Mouse (Mus musculus): ENCODE data around the gene Stxbp1. TPM values are rescaled to one million over a fixed set of nuclear protein-coding genes. Genes with fewer than 3 reads are reported as not detected.

The Stxbp1 gene
- polyA plus RNA-seq, 1 experiment from 2014 or later: 9.3 TPM

- 57% methylated on average over 4 of the region's 4 CpGs for WGBS
- TF ChIP-seq EP300 (optimal IDR thresholded peaks at IDR 0.05): no peak
- TF ChIP-seq CTCF (IDR thresholded peaks at IDR 0.05; ENCODE audit: low read depth): no peak
- H3K4me3 ChIP-seq (ENCODE audit: low read depth, low read length): no peak within 1 kb of the TSS
- H3K27me3 ChIP-seq (ENCODE audit: control insufficient read depth, insufficient read depth, low read length): no peaks in the 10 kb centered on the region
- H3K36me3 ChIP-seq (ENCODE audit: control insufficient read depth, insufficient read depth, low read length): no peaks in the 10 kb centered on the region
- no peaks in the 10 kb centered on the region for H3K4me1 ChIP-seq (replicated peaks; ENCODE audit: control insufficient read depth, insufficient read depth)
- H3K4me2 ChIP-seq (replicated peaks; ENCODE audit: low read depth): 0 out of 2 replicates have a peak within 1 kb of the TSS, but pooled peaks have one; percentile 5
- peak; percentile 51; the same call in 1 of the 2 replicates for ATAC-seq (ENCODE audit: low FRiP score, low TSS enrichment)
- no peak within 1 kb of the TSS for H3K9ac ChIP-seq (ENCODE audit: low read length)
- no peak for DNase-seq (ENCODE audit: low spot score)
- H3K9me3 ChIP-seq (ENCODE audit: control insufficient read depth, low read length): no peaks in the 10 kb centered on the region
- H3K27ac ChIP-seq (replicated peaks): no peak within 1 kb of the TSS
Observed at GRCm38 (mm10) chr2:32784048-32784681, 62.9 kb downstream of the Stxbp1 start, which contains the start of gene Cfap157. Gene Cfap157, minus strand, starts transcription at chr2:32784428.

DNA sequence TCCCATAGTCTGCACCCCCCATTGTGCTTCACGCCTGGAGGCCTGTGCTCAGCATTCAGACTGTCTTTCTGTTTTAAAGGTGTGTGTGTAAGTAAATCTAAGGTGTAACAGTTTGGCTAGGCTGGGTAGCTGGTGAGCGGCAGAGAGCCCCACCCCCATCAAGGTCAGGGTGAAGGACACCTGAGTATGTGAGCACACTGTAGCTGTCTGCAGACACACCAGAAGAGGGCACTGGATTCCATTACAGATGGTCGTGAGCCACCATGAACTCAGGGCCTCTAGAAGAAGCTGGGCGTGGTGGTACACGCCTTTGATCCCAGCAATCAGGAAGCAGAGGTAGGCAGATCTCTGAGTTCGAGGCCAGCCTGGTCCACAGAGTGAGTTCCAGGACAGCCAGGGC lies 65.3 kb downstream of the Stxbp1 start:
- ATAC-seq (ENCODE audit: low FRiP score, low TSS enrichment) (no peak), DNase-seq (ENCODE audit: low spot score) (no peak)
- Histone ChIP-seq H3K4me2 (replicated peaks; ENCODE audit: low read depth) (no peak overlapping the region), H3K36me3 (ENCODE audit: control insufficient read depth, insufficient read depth, low read length) (no peaks in the 10 kb centered on the region), H3K9ac (ENCODE audit: low read length) (no peak overlapping the region), H3K27me3 (ENCODE audit: control insufficient read depth, insufficient read depth, low read length) (no peaks in the 10 kb centered on the region), H3K27ac (replicated peaks) (no peak overlapping the region), H3K4me1 (replicated peaks; ENCODE audit: control insufficient read depth, insufficient read depth) (no peaks in the 10 kb centered on the region), H3K9me3 (ENCODE audit: control insufficient read depth, low read length) (no peaks in the 10 kb centered on the region), H3K4me3 (ENCODE audit: low read depth, low read length) (no peak overlapping the region)
- TF ChIP-seq CTCF (IDR thresholded peaks at IDR 0.05; ENCODE audit: low read depth): peak; percentile 14; the same call in 1 of the 2 replicates
- TF ChIP-seq EP300 (optimal IDR thresholded peaks at IDR 0.05): no peak
- WGBS: 71% methylated on average over 6 of the region's 6 CpGs

DNA sequence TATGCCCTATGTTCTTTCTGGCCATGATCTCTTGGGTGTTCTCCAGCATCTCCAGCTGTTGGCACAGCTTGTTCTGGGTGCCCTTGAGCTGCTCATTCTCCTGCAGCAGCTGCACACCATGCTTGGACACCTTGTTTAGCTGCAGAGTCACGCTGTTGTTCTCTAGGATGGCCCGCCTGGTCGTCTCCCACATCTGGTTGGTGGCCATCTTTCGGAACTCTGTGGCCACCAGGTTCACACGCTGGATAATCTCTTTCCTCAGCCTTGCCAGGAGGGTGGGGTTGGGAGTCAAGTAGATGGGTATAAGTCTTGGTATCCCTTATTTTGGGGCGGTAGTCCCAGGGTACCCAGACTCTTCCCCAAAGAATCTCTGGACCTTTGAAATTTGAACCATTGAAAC lies 67.3 kb downstream of the Stxbp1 start:
- Histone ChIP-seq H3K9me3 (ENCODE audit: control insufficient read depth, low read length) (no peaks in the 10 kb centered on the region), H3K4me1 (replicated peaks; ENCODE audit: control insufficient read depth, insufficient read depth) (0 out of 2 replicates have a peak, but pooled peaks cover 4% of the 10 kb centered on the region), H3K4me3 (ENCODE audit: low read depth, low read length) (no peak overlapping the region), H3K4me2 (replicated peaks; ENCODE audit: low read depth) (no peak overlapping the region), H3K9ac (ENCODE audit: low read length) (no peak overlapping the region), H3K36me3 (ENCODE audit: control insufficient read depth, insufficient read depth, low read length) (no peaks in the 10 kb centered on the region), H3K27ac (replicated peaks) (no peak overlapping the region), H3K27me3 (ENCODE audit: control insufficient read depth, insufficient read depth, low read length) (no peaks in the 10 kb centered on the region)
- ATAC-seq (ENCODE audit: low FRiP score, low TSS enrichment) (no peak), DNase-seq (ENCODE audit: low spot score) (no peak)
- WGBS: 89% methylated on average over 6 of the region's 6 CpGs
- no peak for TF ChIP-seq CTCF (IDR thresholded peaks at IDR 0.05; ENCODE audit: low read depth)
- no peak for TF ChIP-seq EP300 (optimal IDR thresholded peaks at IDR 0.05)

- H3K27ac ChIP-seq (replicated peaks): no peak overlapping the region
- WGBS: 13% methylated on average over 8 of the region's 8 CpGs
- no peak overlapping the region for H3K4me3 ChIP-seq (ENCODE audit: low read depth, low read length)
- H3K4me2 ChIP-seq (replicated peaks; ENCODE audit: low read depth): no peak overlapping the region
- DNase-seq (ENCODE audit: low spot score): peak; percentile 81
- H3K4me1 ChIP-seq (replicated peaks; ENCODE audit: control insufficient read depth, insufficient read depth): 0 out of 2 replicates have a peak, but pooled peaks cover 4% of the 10 kb centered on the region
- H3K9me3 ChIP-seq (ENCODE audit: control insufficient read depth, low read length): no peaks in the 10 kb centered on the region
- no peaks in the 10 kb centered on the region for H3K27me3 ChIP-seq (ENCODE audit: control insufficient read depth, insufficient read depth, low read length)
- H3K36me3 ChIP-seq (ENCODE audit: control insufficient read depth, insufficient read depth, low read length): no peaks in the 10 kb centered on the region
- H3K9ac ChIP-seq (ENCODE audit: low read length): no peak overlapping the region; the same call in 1 of the 2 replicates
- no peak for TF ChIP-seq EP300 (optimal IDR thresholded peaks at IDR 0.05)
- peak; percentile 94 for TF ChIP-seq CTCF (IDR thresholded peaks at IDR 0.05; ENCODE audit: low read depth)
- ATAC-seq (ENCODE audit: low FRiP score, low TSS enrichment): no peak
Observed at GRCm38 (mm10) chr2:32779131-32779530, 67.9 kb downstream of the Stxbp1 start.

GRCm38 (mm10) chr2:32778081-32778480 lies 69.0 kb downstream of the Stxbp1 start:
- Histone ChIP-seq H3K4me1 (replicated peaks; ENCODE audit: control insufficient read depth, insufficient read depth) (0 out of 2 replicates have a peak, but pooled peaks cover 4% of the 10 kb centered on the region), H3K9ac (ENCODE audit: low read length) (no peak overlapping the region), H3K4me3 (ENCODE audit: low read depth, low read length) (no peak overlapping the region), H3K9me3 (ENCODE audit: control insufficient read depth, low read length) (no peaks in the 10 kb centered on the region), H3K36me3 (ENCODE audit: control insufficient read depth, insufficient read depth, low read length) (no peaks in the 10 kb centered on the region), H3K27ac (replicated peaks) (no peak overlapping the region), H3K27me3 (ENCODE audit: control insufficient read depth, insufficient read depth, low read length) (no peaks in the 10 kb centered on the region), H3K4me2 (replicated peaks; ENCODE audit: low read depth) (no peak overlapping the region)
- TF ChIP-seq CTCF (IDR thresholded peaks at IDR 0.05; ENCODE audit: low read depth) (no peak), EP300 (optimal IDR thresholded peaks at IDR 0.05) (no peak)
- DNase-seq (ENCODE audit: low spot score) (no peak), ATAC-seq (ENCODE audit: low FRiP score, low TSS enrichment) (no peak)
- 91% methylated on average over 6 of the region's 6 CpGs for WGBS

- no peak for ATAC-seq (ENCODE audit: low FRiP score, low TSS enrichment)
- peak overlapping the region; percentile 47 for H3K4me3 ChIP-seq (ENCODE audit: low read depth, low read length)
- peak; percentile 48 for DNase-seq (ENCODE audit: low spot score)
- H3K9ac ChIP-seq (ENCODE audit: low read length): peak overlapping the region; percentile 56
- no peak for TF ChIP-seq CTCF (IDR thresholded peaks at IDR 0.05; ENCODE audit: low read depth)
- TF ChIP-seq EP300 (optimal IDR thresholded peaks at IDR 0.05): no peak
- H3K27me3 ChIP-seq (ENCODE audit: control insufficient read depth, insufficient read depth, low read length): no peaks in the 10 kb centered on the region
- no peaks in the 10 kb centered on the region for H3K36me3 ChIP-seq (ENCODE audit: control insufficient read depth, insufficient read depth, low read length)
- H3K4me2 ChIP-seq (replicated peaks; ENCODE audit: low read depth): peak overlapping the region; percentile 70
- H3K9me3 ChIP-seq (ENCODE audit: control insufficient read depth, low read length): no peaks in the 10 kb centered on the region
- H3K4me1 ChIP-seq (replicated peaks; ENCODE audit: control insufficient read depth, insufficient read depth): 0 out of 2 replicates have a peak, but pooled peaks cover 4% of the 10 kb centered on the region
- 28% methylated on average over 22 of the region's 22 CpGs for WGBS
- H3K27ac ChIP-seq (replicated peaks): no peak overlapping the region
Observed at GRCm38 (mm10) chr2:32776192-32776591, 70.9 kb downstream of the Stxbp1 start.
